11 mouse cellular contexts compared by ENCODE assay signal in the genomic region with DNA sequence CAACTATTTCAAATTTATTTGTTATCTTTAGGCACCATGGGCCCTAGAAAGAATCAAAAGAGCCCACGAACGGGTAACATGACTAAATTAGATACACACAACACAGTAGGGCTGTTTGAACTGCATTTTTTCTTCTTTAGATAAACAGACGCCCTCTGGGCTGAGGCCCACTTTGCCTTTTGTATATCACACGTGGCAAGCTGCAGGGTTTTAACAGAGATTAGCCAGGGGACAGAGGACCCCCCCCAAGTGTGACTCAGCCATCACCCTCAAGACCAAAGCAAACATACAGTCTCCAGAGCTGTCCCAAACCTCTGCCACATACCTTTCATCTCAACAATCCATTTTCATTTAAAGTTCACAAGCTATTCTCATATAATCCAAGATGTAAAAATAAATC. TPM values are rescaled to one million over a fixed set of nuclear protein-coding genes. Genes with fewer than 3 reads are reported as not detected.
DNase-seq lines count a peak whose midpoint lies in the region; ATAC-seq and TF ChIP-seq lines count a peak whose summit lies in the region.
"Had no signal": no experiment of that assay in that cellular context is flagged by ENCODE, and none has a peak within 500 bp of the region (broad histone marks: within the 10 kb centered on the region; RNA-seq: fewer than 3 reads in every experiment).

No protein-coding gene starts in this region.

- no peaks in the 10 kb centered on the region for H3K36me3 ChIP-seq in heart, embryonic 11.5 days (ENCODE audit: control insufficient read depth, insufficient read depth, low read length)
- no peaks in the 10 kb centered on the region for H3K36me3 ChIP-seq in midbrain, embryonic 12.5 days
- no peaks in the 10 kb centered on the region; the same call in 1 of the 2 replicates for H3K36me3 ChIP-seq in midbrain, embryonic 13.5 days
- no peaks in the 10 kb centered on the region for H3K36me3 ChIP-seq in stomach, embryonic 14.5 days (ENCODE audit: control insufficient read depth, insufficient read depth, low read length)
- H3K36me3 ChIP-seq: limb, embryonic 15.5 days; neural tube, embryonic 12.5 days had no signal

- ATAC-seq in heart, embryonic 11.5 days (replicated peaks; ENCODE audit: insufficient number of reproducible peaks, low FRiP score, low TSS enrichment): peak; percentile 88
- peak; percentile 49; the same call in 1 of the 2 replicates for ATAC-seq in midbrain, embryonic 12.5 days (ENCODE audit: low FRiP score, low read depth)
- ATAC-seq in midbrain, embryonic 13.5 days: no peak
- peak; percentile 47; the same call in 1 of the 2 replicates for ATAC-seq in erythroid progenitor cell, adult 5-6 weeks (replicated peaks; ENCODE audit: low FRiP score, poor library complexity, severe bottlenecking)
- ATAC-seq in stomach, embryonic 14.5 days (ENCODE audit: insufficient number of reproducible peaks, insufficient read depth, low FRiP score, low read depth): peak; percentile 72

- intact Hi-C loops in heart, postnatal 36 days (cut with DNase I): no loop called here
- intact Hi-C loops in gastrocnemius, adult 2 months (cut with DNase I): no loop called here

- no peak overlapping the region for H3K4me3 ChIP-seq in heart, embryonic 11.5 days (ENCODE audit: low read depth, low read length)
- H3K4me3 ChIP-seq in midbrain, embryonic 12.5 days: no peak overlapping the region
- H3K4me3 ChIP-seq in midbrain, embryonic 13.5 days (replicated peaks): no peak overlapping the region
- no peak overlapping the region for H3K4me3 ChIP-seq in stomach, embryonic 14.5 days (ENCODE audit: low read depth, low read length)
- H3K4me3 ChIP-seq in gastrocnemius, adult 2 months: no peak overlapping the region
- H3K4me3 ChIP-seq: limb, embryonic 15.5 days; neural tube, embryonic 12.5 days had no signal

- no peaks in the 10 kb centered on the region for H3K9me3 ChIP-seq in heart, embryonic 11.5 days (replicated peaks; ENCODE audit: control insufficient read depth, low read length)
- H3K9me3 ChIP-seq in midbrain, embryonic 12.5 days: no peaks in the 10 kb centered on the region
- no peaks in the 10 kb centered on the region for H3K9me3 ChIP-seq in midbrain, embryonic 13.5 days
- H3K9me3 ChIP-seq in stomach, embryonic 14.5 days (ENCODE audit: control insufficient read depth, low read depth, low read length): no peaks in the 10 kb centered on the region
- H3K9me3 ChIP-seq: limb, embryonic 15.5 days; neural tube, embryonic 12.5 days had no signal

- TF ChIP-seq CTCF in gastrocnemius, adult 2 months (IDR thresholded peaks at IDR 0.05): no peak

- no peak for DNase-seq in heart, postnatal 36 days
- no peak for DNase-seq in gastrocnemius, adult 2 months
- DNase-seq in urinary bladder, postnatal 14 days (ENCODE audit: low spot score): no peak
- DNase-seq: kidney, adult 18-20 months had no signal

- H3K27ac ChIP-seq in heart, embryonic 11.5 days (ENCODE audit: low read depth, low read length): peak overlapping the region; percentile 84
- H3K27ac ChIP-seq in midbrain, embryonic 12.5 days (replicated peaks): no peak overlapping the region
- H3K27ac ChIP-seq in midbrain, embryonic 13.5 days: no peak overlapping the region
- no peak overlapping the region for H3K27ac ChIP-seq in stomach, embryonic 14.5 days (ENCODE audit: low read length)
- no peak overlapping the region for H3K27ac ChIP-seq in gastrocnemius, adult 2 months
- H3K27ac ChIP-seq: limb, embryonic 15.5 days; neural tube, embryonic 12.5 days had no signal

- peak overlapping the region; percentile 25 for H3K4me2 ChIP-seq in heart, embryonic 11.5 days
- no peak overlapping the region for H3K4me2 ChIP-seq in midbrain, embryonic 12.5 days (replicated peaks)
- H3K4me2 ChIP-seq in midbrain, embryonic 13.5 days (replicated peaks): no peak overlapping the region
- no peak overlapping the region for H3K4me2 ChIP-seq in stomach, embryonic 14.5 days (replicated peaks; ENCODE audit: low read depth, low read length)
- H3K4me2 ChIP-seq: limb, embryonic 15.5 days; neural tube, embryonic 12.5 days had no signal

- no peak overlapping the region for H3K9ac ChIP-seq in heart, embryonic 11.5 days (ENCODE audit: low read depth, low read length)
- H3K9ac ChIP-seq in midbrain, embryonic 12.5 days (replicated peaks): no peak overlapping the region
- H3K9ac ChIP-seq in midbrain, embryonic 13.5 days (replicated peaks): no peak overlapping the region
- no peak overlapping the region for H3K9ac ChIP-seq in stomach, embryonic 14.5 days (replicated peaks; ENCODE audit: low read depth, low read length)
- H3K9ac ChIP-seq: limb, embryonic 15.5 days; neural tube, embryonic 12.5 days had no signal

- WGBS in heart, embryonic 11.5 days (ENCODE audit: insufficient replicate concordance): 2% methylated on average over 4 of the region's 4 CpGs
- 5% methylated on average over 4 of the region's 4 CpGs for WGBS in midbrain, embryonic 12.5 days
- WGBS in midbrain, embryonic 13.5 days: 1% methylated on average over 4 of the region's 4 CpGs
- WGBS in stomach, embryonic 14.5 days: 7% methylated on average over 4 of the region's 4 CpGs

- no peaks in the 10 kb centered on the region for H3K27me3 ChIP-seq in heart, embryonic 11.5 days (ENCODE audit: control insufficient read depth, insufficient read depth, low read length)
- H3K27me3 ChIP-seq in midbrain, embryonic 12.5 days: no peaks in the 10 kb centered on the region
- H3K27me3 ChIP-seq in midbrain, embryonic 13.5 days: no peaks in the 10 kb centered on the region
- no peaks in the 10 kb centered on the region for H3K27me3 ChIP-seq in stomach, embryonic 14.5 days (ENCODE audit: control insufficient read depth, insufficient read depth, low read length)
- H3K27me3 ChIP-seq: limb, embryonic 15.5 days; neural tube, embryonic 12.5 days had no signal

- peaks cover 45% of the 10 kb centered on the region for H3K4me1 ChIP-seq in heart, embryonic 11.5 days (ENCODE audit: control insufficient read depth, insufficient read depth, low read length)
- H3K4me1 ChIP-seq in midbrain, embryonic 12.5 days: peaks cover 22% of the 10 kb centered on the region
- peaks cover 32% of the 10 kb centered on the region for H3K4me1 ChIP-seq in midbrain, embryonic 13.5 days (replicated peaks)
- H3K4me1 ChIP-seq in stomach, embryonic 14.5 days (ENCODE audit: control insufficient read depth, insufficient read depth, low read length): peaks cover 21% of the 10 kb centered on the region; the same call in 1 of the 2 replicates

RNA-seq across cellular contexts. Expression of a gene that starts 42.1 kb away (rescaled TPM):
- polyA plus RNA-seq in heart, embryonic 11.5 days (2014; fragmentation: Nextera tagmentation; extraction: Ambion mirVana): 27.1 and 30.4 TPM in 2 replicates
- 10 to 100 TPM; 16.2 to 17.7 TPM for total RNA-seq in heart, postnatal 36 days (2021)
- polyA plus RNA-seq in midbrain, embryonic 12.5 days (2016; fragmentation: Nextera tagmentation; extraction: Ambion mirVana): 23.2 and 25.7 TPM in 2 replicates
- polyA plus RNA-seq in midbrain, embryonic 13.5 days (2015; fragmentation: Nextera tagmentation; extraction: Ambion mirVana): 19.0 and 22.2 TPM in 2 replicates
- total RNA-seq in erythroid progenitor cell, adult 5-6 weeks (2015; ENCODE audit: low replicate concordance): 32.1 and 44.4 TPM in 2 replicates
- 15.1 and 25.8 TPM in 2 replicates for total RNA-seq in erythroid progenitor cell, adult 5-6 weeks (2017; ENCODE audit: low replicate concordance)
- 37.4 and 40.3 TPM in 2 replicates for polyA plus RNA-seq in stomach, embryonic 14.5 days (2014; fragmentation: Nextera tagmentation; extraction: Ambion mirVana)
- 10 to 100 TPM in 1 of 2 experiments, 1 to 10 TPM in 1; 8.1 to 11.5 TPM for total RNA-seq in gastrocnemius, adult 2 months (2021)

RNA-seq across cellular contexts. Expression of a gene that starts 42.6 kb away (rescaled TPM):
- 211 and 221 TPM in 2 replicates for polyA plus RNA-seq in heart, embryonic 11.5 days (2014; fragmentation: Nextera tagmentation; extraction: Ambion mirVana)
- total RNA-seq in heart, postnatal 36 days (2021): 100 to 1,000 TPM; 132 to 137 TPM
- polyA plus RNA-seq in midbrain, embryonic 12.5 days (2016; fragmentation: Nextera tagmentation; extraction: Ambion mirVana): 252 and 253 TPM in 2 replicates
- polyA plus RNA-seq in midbrain, embryonic 13.5 days (2015; fragmentation: Nextera tagmentation; extraction: Ambion mirVana): 280 and 281 TPM in 2 replicates
- 135 and 172 TPM in 2 replicates for total RNA-seq in erythroid progenitor cell, adult 5-6 weeks (2015; ENCODE audit: low replicate concordance)
- total RNA-seq in erythroid progenitor cell, adult 5-6 weeks (2017; ENCODE audit: low replicate concordance): 87.1 and 93.3 TPM in 2 replicates
- polyA plus RNA-seq in stomach, embryonic 14.5 days (2014; fragmentation: Nextera tagmentation; extraction: Ambion mirVana): 227 and 238 TPM in 2 replicates
- total RNA-seq in gastrocnemius, adult 2 months (2021): 100 to 1,000 TPM; 112 to 125 TPM
